Mouse (Mus musculus) left cerebral cortex, postnatal 25 days (tissue): ENCODE results near the gene Tmem136. TPM values are rescaled to one million over a fixed set of nuclear protein-coding genes. Genes with fewer than 3 reads are reported as not detected.
"Not testable (repeated sequence)": the region's sequence is repeated elsewhere in the genome, so short reads cannot be mapped to it uniquely, and the experiment has no call there.

Experiments used
- DNase-seq, 2 experiments: peaks; one replicate each; pipeline ENCODE4 v3.0.0; 2022; ENCODE audit warnings: low spot score in 2 of 2, mixed read lengths in 1 of 2
- intact Hi-C: fragments of 180-260 bp; cut with DNase I; formaldehyde crosslinking; loops from one replicate; pipeline ENCODE4 v1.15.1; 2025
- total RNA-seq, 2 experiments: library from RNA; stranded (reverse); gene quantifications; 2 replicates each; pipeline ENCODE4 v1.2.3; 2021

Tmem136 gene
- total RNA-seq, result 10 to 100 TPM; 17.0 to 19.0 TPM

GRCm38 (mm10) chr9:43116134-43116996 is at the start of gene Tmem136:
TSS of gene Tmem136 (minus strand) at chr9:43116570.
- intact Hi-C loops, result no loop called here

GRCm38 (mm10) chr9:43155960-43156359 is 39.6 kb upstream of the Tmem136 start:
- intact Hi-C loops, result no loop called here

More at GRCm38 (mm10) chr9:43116134-43116996, at the start of gene Tmem136:
- peak; percentile 68 to 70 for DNase-seq

GRCm38 (mm10) chr9:43151779-43152178 is 35.4 kb upstream of the Tmem136 start:
- intact Hi-C loops, result no loop called here
- no peak for DNase-seq

More at GRCm38 (mm10) chr9:43155960-43156359, 39.6 kb upstream of the Tmem136 start:
- no peak for DNase-seq

GRCm38 (mm10) chr9:43150957-43151356 is 34.6 kb upstream of the Tmem136 start:
- intact Hi-C loops, result no loop called here
- no peak for DNase-seq

GRCm38 (mm10) chr9:43150075-43150474 is 33.7 kb upstream of the Tmem136 start:
- DNase-seq, result peak; percentile 66 to 85
- intact Hi-C loops, result no loop called here

GRCm38 (mm10) chr9:43149498-43149897 is 33.1 kb upstream of the Tmem136 start:
- intact Hi-C loops, result no loop called here
- peak; percentile 36 to 84 for DNase-seq

- intact Hi-C loops, result no loop called here
Measured at GRCm38 (mm10) chr9:43145196-43145595, 28.8 kb upstream of the Tmem136 start.

GRCm38 (mm10) chr9:43144206-43144810 is 27.9 kb upstream of the Tmem136 start:
- intact Hi-C loops, result no loop called here
- DNase-seq, result peak in 1 of 2 experiments; percentile 41

More at GRCm38 (mm10) chr9:43145196-43145595, 28.8 kb upstream of the Tmem136 start:
- DNase-seq, result no peak

- DNase-seq, result peak; percentile 78
- intact Hi-C loops, result loop anchor here (1.0 kb wide), 2 partner anchors 69 to 142 kb away; no protein-coding TSS in a partner anchor
Measured at GRCm38 (mm10) chr9:43141839-43142238, 25.5 kb upstream of the Tmem136 start.

GRCm38 (mm10) chr9:43133525-43133924 is 17.2 kb upstream of the Tmem136 start:
- peak; percentile 68 to 94 for DNase-seq
- intact Hi-C loops, result loop anchor here (10.0 kb wide), 1 partner anchor 809 kb away; no protein-coding TSS in a partner anchor

- intact Hi-C loops, result loop anchor here (10.0 kb wide), 1 partner anchor 808 kb away; no protein-coding TSS in a partner anchor
- DNase-seq, result no peak
Measured at GRCm38 (mm10) chr9:43132380-43132779, 16.0 kb upstream of the Tmem136 start.

GRCm38 (mm10) chr9:43131940-43132339 is 15.6 kb upstream of the Tmem136 start:
- intact Hi-C loops, result loop anchor here (10.0 kb wide), 1 partner anchor 807 kb away; no protein-coding TSS in a partner anchor
- DNase-seq, result no peak

- intact Hi-C loops, result loop anchor here (10.0 kb wide), 1 partner anchor 806 kb away; no protein-coding TSS in a partner anchor
- DNase-seq, result no peak
Measured at GRCm38 (mm10) chr9:43130684-43131083, 14.3 kb upstream of the Tmem136 start.

- DNase-seq, result peak in 1 of 2 experiments; percentile 66
- intact Hi-C loops, result no loop called here
Measured at GRCm38 (mm10) chr9:43127101-43127787, 10.9 kb upstream of the Tmem136 start.

- DNase-seq, result peak in 1 of 2 experiments; percentile 25
- intact Hi-C loops, result no loop called here
Measured at GRCm38 (mm10) chr9:43122379-43122778, 6.0 kb upstream of the Tmem136 start.

GRCm38 (mm10) chr9:43121948-43122347 is 5.6 kb upstream of the Tmem136 start:
- intact Hi-C loops, DNase-seq: not testable (repeated sequence)

GRCm38 (mm10) chr9:43116997-43117336 is 597 bp upstream of the Tmem136 start:
- intact Hi-C loops, result no loop called here
- no peak for DNase-seq

- intact Hi-C loops, result no loop called here
- DNase-seq, result peak in 1 of 2 experiments; percentile 49
Measured at GRCm38 (mm10) chr9:43115431-43116133, 788 bp downstream of the Tmem136 start.

GRCm38 (mm10) chr9:43114833-43115232 is 1.5 kb downstream of the Tmem136 start:
- intact Hi-C loops, result no loop called here
- DNase-seq, result no peak
